Mouse (Mus musculus): ENCODE measurements around the gene Rpl5.
A peak's percentile ranks its signal among the peaks of the same experiment; 100 is the strongest.

GRCm38 (mm10) chr5:107900206-107901013 lies at the start of gene Rpl5:
- TF ChIP-seq CTCF (IDR thresholded peaks at IDR 0.05; ENCODE audit: borderline replicate concordance, insufficient read depth, low read depth, low read length) (peak; percentile 93), POLR2A (IDR thresholded peaks at IDR 0.05; ENCODE audit: borderline replicate concordance, insufficient read depth, low read length) (peak; percentile 94)
